Mouse (Mus musculus): ENCODE results near the gene Tmem217.

GRCm38 (mm10) chr17:29498028-29498427, 54.2 kb downstream of the Tmem217 start:
- TF ChIP-seq CTCF (IDR thresholded peaks at IDR 0.05; ENCODE audit: low read depth) (no peak), EP300 (IDR thresholded peaks at IDR 0.05; ENCODE audit: low read depth) (no peak)
